Mouse (Mus musculus) left cerebral cortex, adult 2 months (tissue): Measurements from ENCODE around the gene Steap4. TPM values are rescaled to one million over a fixed set of nuclear protein-coding genes. Genes with fewer than 3 reads are reported as not detected.
"Not testable (repeated sequence)": the region's sequence is repeated elsewhere in the genome, so short reads cannot be mapped to it uniquely, and the experiment has no call there.

Experiments used
- DNase-seq, 2 experiments: peaks; one replicate each; pipeline ENCODE4 v3.0.0; 2021 to 2022; ENCODE audit warnings: low spot score in 2 of 2, mixed read lengths in 1 of 2; ENCODE audit errors: extremely low spot score in 1 of 2
- H3K27ac ChIP-seq: fragments of 200-600 bp; 2 replicates; pipeline ENCODE4 v1.8.1; 2022
- H3K4me3 ChIP-seq: fragments of 200-600 bp; 2 replicates; pipeline ENCODE4 v1.8.1; 2022
- CTCF ChIP-seq: fragments of 200-600 bp; IDR thresholded peaks from 2 replicates; pipeline ENCODE4 v1.8.1; 2022; ENCODE audit warnings: antibody characterized with exemption, mild to moderate bottlenecking, moderate library complexity
- intact Hi-C: fragments of 180-260 bp; cut with DNase I; formaldehyde crosslinking; loops from one replicate; pipeline ENCODE4 v1.15.1; 2025
- total RNA-seq, 2 experiments: library from RNA; stranded (reverse); gene quantifications; 2 replicates each; pipeline ENCODE4 v1.2.3; 2021

Gene Steap4
- total RNA-seq, 2 experiments from 2014 or later, result 0.09 to 0.14 TPM

GRCm38 (mm10) chr5:7955371-7955966 is 4.8 kb upstream of the Steap4 start:
- Histone ChIP-seq H3K27ac (no peak overlapping the region), H3K4me3 (no peak overlapping the region)
- TF ChIP-seq CTCF, result no peak
- intact Hi-C loops, result no loop called here
- DNase-seq, result no peak

DNA sequence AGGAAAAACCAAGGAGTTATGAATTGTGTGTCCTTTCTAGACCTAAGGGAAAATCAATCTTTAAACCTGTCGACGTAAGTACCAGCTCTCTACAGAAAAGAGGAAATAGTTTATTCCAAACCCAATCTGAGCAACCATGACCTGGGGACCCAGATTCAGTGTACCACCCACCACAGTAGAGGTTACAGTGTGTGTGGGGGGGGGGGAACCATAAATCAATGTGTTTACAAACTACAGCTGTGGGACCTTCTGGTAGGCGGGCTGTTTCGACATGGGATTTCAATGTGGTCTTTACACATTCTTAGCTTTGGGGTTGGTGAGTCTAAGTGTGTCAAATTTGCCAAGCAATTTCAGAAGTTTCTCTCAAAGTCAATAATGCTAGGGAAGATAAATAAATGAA is 2.2 kb upstream of the Steap4 start:
- no peak overlapping the region for H3K4me3 ChIP-seq
- no peak for DNase-seq
- no peak overlapping the region for H3K27ac ChIP-seq
- no peak for TF ChIP-seq CTCF
- intact Hi-C loops, result no loop called here

DNA sequence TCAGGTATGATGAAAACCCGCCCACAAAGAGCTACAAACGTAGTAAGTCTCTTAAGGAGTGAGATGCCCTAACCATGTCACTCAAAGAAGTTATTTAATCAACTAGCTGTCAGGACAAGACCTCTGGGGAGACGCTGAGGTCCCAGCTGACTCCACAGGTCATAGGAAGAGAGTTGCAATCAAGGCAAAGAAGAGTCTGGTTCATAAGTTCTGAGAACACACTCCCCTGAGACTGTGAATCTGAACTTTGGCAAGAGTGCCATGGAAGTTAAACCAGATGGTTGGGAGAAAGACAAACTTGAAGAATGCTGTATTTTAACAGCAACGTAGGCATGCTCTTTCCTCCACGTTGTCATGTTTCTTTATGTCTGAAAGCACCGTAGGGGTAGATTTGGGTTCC is 971 bp upstream of the Steap4 start:
- intact Hi-C loops, result no loop called here

DNA sequence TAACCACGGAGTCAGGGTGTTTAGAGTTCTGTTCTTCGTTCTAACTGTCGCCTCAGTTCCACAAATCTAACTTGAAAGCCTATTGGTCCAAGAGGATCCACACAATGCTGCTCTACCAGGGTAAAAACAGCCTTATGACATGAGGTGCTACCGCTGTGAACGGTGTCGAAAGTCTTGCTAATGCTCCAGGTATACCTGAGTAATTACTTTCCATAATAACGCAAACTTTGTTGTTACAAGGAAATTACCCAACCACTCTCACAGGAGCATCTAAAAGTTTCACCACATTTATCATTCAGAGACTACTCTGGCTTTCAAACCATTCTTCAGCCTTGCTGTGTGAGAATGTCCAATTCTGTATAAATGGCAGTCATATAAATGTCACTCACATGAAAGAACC is 856 bp downstream of the Steap4 start:
- intact Hi-C loops, result no loop called here
- Histone ChIP-seq H3K27ac (no peak overlapping the region), H3K4me3 (no peak overlapping the region)
- TF ChIP-seq CTCF, result no peak
- DNase-seq, result no peak

More for the DNA sequence above, 971 bp upstream of the Steap4 start:
- no peak for DNase-seq
- TF ChIP-seq CTCF, result no peak
- no peak overlapping the region for H3K4me3 ChIP-seq
- H3K27ac ChIP-seq, result no peak overlapping the region

GRCm38 (mm10) chr5:7965281-7965680 is 5.0 kb downstream of the Steap4 start:
- no peak overlapping the region for H3K27ac ChIP-seq
- peak; percentile 82 for TF ChIP-seq CTCF
- no peak overlapping the region for H3K4me3 ChIP-seq
- intact Hi-C loops, result no loop called here
- peak; percentile 47 to 56 for DNase-seq

- no peak for DNase-seq
- no peak for TF ChIP-seq CTCF
- H3K27ac ChIP-seq, result no peak overlapping the region
- H3K4me3 ChIP-seq, result no peak overlapping the region
- intact Hi-C loops, result no loop called here
Measured at GRCm38 (mm10) chr5:7968152-7968551, 7.9 kb downstream of the Steap4 start.

DNA sequence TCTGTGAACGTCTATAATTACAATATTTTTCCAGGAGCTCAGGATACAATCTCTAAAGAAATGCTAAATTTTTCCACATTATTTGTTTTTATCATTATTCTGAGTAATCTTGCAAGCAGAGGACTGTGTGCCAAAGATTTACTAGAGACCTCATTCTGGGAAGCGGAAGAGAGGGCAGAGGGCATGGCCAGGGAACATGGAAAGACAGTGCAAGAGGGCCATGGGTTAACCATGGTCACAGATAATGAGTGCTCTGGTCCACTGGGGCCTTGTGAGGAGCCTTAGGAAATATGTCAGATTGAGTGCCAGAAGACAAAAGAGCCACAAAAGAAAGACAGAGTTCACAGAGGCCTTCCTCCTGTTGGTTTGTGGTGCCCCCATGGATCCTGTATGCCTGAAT is 12.0 kb downstream of the Steap4 start:
- H3K4me3 ChIP-seq, result no peak overlapping the region
- TF ChIP-seq CTCF, result no peak
- DNase-seq, result no peak
- intact Hi-C loops, result no loop called here
- H3K27ac ChIP-seq, result no peak overlapping the region

GRCm38 (mm10) chr5:7974522-7975197 is 14.4 kb downstream of the Steap4 start:
- intact Hi-C loops, result no loop called here
- DNase-seq, result no peak
- no peak for TF ChIP-seq CTCF
- H3K4me3 ChIP-seq, result no peak overlapping the region
- H3K27ac ChIP-seq, result no peak overlapping the region

DNA sequence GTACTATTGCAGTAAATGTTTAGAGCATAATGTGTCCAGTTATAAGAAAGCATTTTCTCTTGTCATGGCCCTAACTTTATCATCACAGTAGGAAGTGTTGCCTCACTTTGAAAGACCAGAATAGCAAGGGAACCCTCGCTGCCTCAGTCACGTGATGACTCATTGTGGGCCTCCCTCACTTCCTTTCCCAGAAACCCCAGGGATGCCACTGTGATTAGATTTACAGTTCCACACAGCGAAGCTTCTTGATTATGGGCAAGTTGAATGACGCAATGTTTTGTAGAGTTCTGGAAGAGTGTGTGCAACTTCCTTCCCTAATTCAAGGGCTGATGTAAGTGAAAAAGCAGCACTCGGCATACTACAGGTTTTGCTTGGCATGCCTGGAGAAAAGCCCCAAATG is 20.3 kb downstream of the Steap4 start:
- no peak for DNase-seq
- H3K4me3 ChIP-seq, result no peak overlapping the region
- intact Hi-C loops, result no loop called here
- H3K27ac ChIP-seq, result no peak overlapping the region
- no peak for TF ChIP-seq CTCF

DNA sequence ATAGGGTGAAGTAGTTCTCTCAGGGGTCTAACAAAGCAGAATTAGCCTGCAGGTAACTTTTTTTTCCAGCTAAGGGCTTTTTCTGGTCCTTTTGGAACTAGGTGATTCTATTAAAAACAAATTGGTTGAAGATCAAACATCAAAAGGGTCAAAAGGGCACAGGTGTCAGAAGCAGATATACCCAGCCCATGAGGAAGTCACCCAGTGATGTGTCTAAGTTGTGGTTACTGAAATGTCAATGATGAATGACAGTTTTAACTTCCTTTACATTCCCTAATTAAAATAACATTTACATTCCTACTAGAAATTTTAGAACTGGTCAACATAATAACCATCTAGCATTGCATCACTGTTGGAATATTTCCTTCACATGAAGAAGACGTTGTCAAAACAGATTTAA is 27.7 kb downstream of the Steap4 start:
- H3K4me3 ChIP-seq, result no peak overlapping the region
- intact Hi-C loops, result no loop called here
- TF ChIP-seq CTCF, result no peak
- H3K27ac ChIP-seq, result no peak overlapping the region
- DNase-seq, result no peak

GRCm38 (mm10) chr5:7988415-7988814 is 28.2 kb downstream of the Steap4 start:
- intact Hi-C loops, result no loop called here
- Histone ChIP-seq H3K4me3 (no peak overlapping the region), H3K27ac (no peak overlapping the region)
- DNase-seq, result no peak
- TF ChIP-seq CTCF, result no peak

GRCm38 (mm10) chr5:7991631-7992030 is 31.4 kb downstream of the Steap4 start:
- H3K27ac ChIP-seq, DNase-seq, H3K4me3 ChIP-seq, intact Hi-C loops: not testable (repeated sequence)

DNA sequence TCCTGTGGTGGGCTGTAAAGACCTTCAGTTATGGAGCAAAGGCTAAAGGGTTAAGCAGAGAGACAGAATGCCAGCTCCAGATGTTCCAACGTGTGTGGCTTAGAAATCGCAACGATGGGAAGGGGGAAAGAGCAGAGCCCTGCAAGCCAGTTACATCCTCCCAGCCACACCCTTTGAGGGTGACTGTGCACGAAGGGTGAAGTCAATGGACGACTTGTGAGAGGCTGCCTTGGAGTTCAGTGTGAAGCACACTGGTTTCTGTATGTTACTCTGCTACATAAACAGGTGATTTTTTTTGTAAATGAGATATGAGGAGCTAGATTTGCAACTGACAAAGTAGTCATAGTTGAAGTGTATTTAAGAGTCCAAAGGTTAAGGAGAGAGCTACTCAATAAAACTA is 33.5 kb downstream of the Steap4 start:
- no peak for TF ChIP-seq CTCF
- intact Hi-C loops, result no loop called here
- DNase-seq, result no peak
- no peak overlapping the region for H3K27ac ChIP-seq
- H3K4me3 ChIP-seq, result no peak overlapping the region
